Mouse (Mus musculus): Measurements from ENCODE around the gene Zfp62. TPM values are rescaled to one million over a fixed set of nuclear protein-coding genes. Genes with fewer than 3 reads are reported as not detected.

Gene Zfp62
- polyA plus RNA-seq, 1 experiment from 2014 or later, result 34.6 TPM

DNA sequence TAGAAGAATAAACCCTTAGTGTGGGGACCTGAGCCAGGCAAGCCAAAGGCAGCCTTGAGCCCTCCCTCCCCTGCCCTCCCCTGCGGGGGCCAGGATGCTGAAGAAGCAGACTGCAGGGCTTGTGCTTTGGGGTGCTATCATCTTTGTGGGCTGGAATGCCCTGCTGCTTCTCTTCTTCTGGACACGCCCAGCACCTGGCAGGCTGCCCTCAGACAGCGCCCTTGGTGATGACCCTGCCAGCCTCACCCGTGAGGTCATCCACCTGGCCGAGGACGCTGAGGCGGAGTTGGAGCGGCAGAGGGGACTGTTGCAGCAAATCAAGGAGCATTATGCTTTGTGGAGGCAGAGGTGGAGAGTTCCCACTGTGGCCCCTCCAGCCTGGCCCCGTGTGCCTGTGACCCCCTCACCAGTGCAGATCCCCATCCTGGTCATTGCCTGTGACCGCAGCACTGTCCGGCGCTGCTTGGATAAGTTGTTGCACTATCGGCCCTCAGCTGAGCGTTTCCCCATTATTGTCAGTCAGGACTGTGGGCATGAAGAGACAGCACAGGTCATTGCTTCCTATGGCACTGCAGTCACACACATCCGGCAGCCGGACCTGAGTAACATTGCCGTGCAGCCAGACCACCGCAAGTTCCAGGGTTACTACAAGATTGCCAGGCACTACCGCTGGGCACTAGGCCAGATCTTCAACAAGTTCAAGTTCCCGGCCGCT lies 57.7 kb downstream of the Zfp62 start:
- 92% methylated on average over 21 of the region's 21 CpGs for WGBS
- Histone ChIP-seq H3K4me3 (no peak overlapping the region), H3K9me3 (no peaks in the 10 kb centered on the region), H3K36me3 (peaks cover 50% of the 10 kb centered on the region), H3K27me3 (ENCODE audit: insufficient read depth, poor library complexity, severe bottlenecking) (no peaks in the 10 kb centered on the region), H3K27ac (0 out of 2 replicates have a peak overlapping the region, but pooled peaks have one; percentile 17), H3K4me1 (no peaks in the 10 kb centered on the region)
- DNase-seq (ENCODE audit: low spot score), result no peak

DNA sequence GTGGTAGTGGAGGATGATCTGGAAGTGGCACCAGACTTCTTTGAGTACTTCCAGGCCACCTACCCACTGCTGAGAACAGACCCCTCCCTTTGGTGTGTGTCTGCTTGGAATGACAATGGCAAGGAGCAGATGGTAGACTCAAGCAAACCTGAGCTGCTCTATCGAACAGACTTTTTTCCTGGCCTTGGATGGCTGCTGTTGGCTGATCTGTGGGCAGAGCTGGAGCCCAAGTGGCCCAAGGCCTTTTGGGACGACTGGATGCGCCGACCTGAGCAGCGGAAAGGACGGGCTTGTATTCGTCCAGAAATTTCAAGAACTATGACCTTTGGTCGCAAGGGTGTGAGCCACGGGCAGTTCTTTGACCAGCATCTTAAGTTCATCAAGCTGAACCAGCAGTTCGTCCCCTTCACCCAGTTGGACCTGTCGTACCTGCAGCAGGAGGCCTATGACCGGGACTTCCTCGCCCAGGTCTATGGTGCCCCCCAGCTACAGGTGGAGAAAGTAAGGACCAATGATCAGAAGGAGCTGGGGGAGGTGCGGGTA lies 58.3 kb downstream of the Zfp62 start:
- no peak for DNase-seq (ENCODE audit: low spot score)
- H3K9me3 ChIP-seq, result no peaks in the 10 kb centered on the region
- H3K27me3 ChIP-seq (ENCODE audit: insufficient read depth, poor library complexity, severe bottlenecking), result no peaks in the 10 kb centered on the region
- no peak overlapping the region for H3K4me3 ChIP-seq
- 94% methylated on average over 14 of the region's 14 CpGs for WGBS
- no peak overlapping the region for H3K27ac ChIP-seq
- H3K4me1 ChIP-seq, result peaks cover 2% of the 10 kb centered on the region
- H3K36me3 ChIP-seq, result peaks cover 50% of the 10 kb centered on the region

DNA sequence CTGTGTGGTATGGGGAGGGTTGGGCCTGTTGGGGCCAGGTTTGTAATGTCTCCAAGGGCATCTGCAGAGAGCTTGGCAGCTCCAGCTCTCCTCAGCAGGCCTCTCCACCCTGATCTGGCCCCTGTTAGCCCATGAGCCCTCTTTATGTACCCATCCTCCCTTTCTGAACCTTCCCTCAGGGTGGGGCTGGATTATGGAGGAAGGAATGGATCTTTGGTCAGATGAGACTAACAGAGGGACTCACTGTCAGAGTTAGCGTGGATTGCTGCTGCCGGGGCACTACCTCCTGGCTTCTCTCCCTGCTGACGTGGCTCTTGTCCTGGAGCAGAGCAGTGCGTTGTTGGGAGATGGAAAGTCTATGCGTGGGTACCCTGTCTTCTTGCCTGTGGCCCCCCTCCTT lies 59.2 kb downstream of the Zfp62 start:
- H3K36me3 ChIP-seq, result peaks cover 46% of the 10 kb centered on the region
- H3K4me3 ChIP-seq, result no peak overlapping the region
- no peak for DNase-seq (ENCODE audit: low spot score)
- no peaks in the 10 kb centered on the region for H3K9me3 ChIP-seq
- no peaks in the 10 kb centered on the region for H3K27me3 ChIP-seq (ENCODE audit: insufficient read depth, poor library complexity, severe bottlenecking)
- no peak overlapping the region for H3K27ac ChIP-seq
- 91% methylated on average over 5 of the region's 5 CpGs for WGBS
- H3K4me1 ChIP-seq, result peaks cover 9% of the 10 kb centered on the region

DNA sequence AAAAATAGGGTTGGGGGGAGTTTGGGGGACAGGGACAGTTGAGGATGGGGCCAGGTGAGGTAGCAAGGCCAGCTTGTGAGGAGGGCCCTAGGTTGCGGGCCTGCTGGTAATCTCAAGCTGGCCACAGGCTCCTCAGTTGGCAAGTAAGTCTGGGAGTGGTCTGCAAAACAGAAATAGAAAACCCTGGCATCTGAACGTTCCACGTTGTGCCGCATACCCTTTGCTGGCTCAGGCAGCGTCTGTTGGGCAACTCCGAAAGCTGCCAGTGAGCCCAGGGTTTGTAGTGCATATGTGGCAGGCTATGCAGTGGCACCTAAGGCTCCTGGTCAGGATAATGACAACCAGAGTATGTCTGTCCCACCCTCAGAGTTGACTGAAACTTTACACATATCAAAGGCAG lies 60.1 kb downstream of the Zfp62 start:
- no peak overlapping the region for H3K4me3 ChIP-seq

DNA sequence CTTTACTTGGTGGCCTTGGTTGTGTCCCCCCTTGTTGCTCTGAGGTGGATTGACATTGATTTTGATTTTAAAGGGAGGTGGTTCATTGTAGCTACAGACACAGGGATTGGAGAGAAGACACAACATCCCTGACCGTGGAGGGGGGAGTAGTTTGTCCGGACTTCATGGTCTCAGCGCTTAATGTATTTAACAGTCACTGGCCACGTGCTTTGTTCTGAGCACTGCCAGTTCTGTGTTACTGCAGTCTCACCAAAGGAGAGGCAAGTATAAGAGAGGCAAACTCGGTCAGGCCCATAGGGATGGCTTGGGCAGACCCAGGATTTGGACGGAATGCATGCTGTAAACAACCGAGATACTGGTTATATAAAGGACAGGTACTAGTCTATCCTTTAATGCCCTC lies 61.0 kb downstream of the Zfp62 start:
- H3K27me3 ChIP-seq (ENCODE audit: insufficient read depth, poor library complexity, severe bottlenecking), result no peaks in the 10 kb centered on the region
- H3K27ac ChIP-seq, result no peak overlapping the region
- 91% methylated on average over 7 of the region's 7 CpGs for WGBS
- H3K4me3 ChIP-seq, result no peak overlapping the region
- H3K4me1 ChIP-seq, result peaks cover 12% of the 10 kb centered on the region
- no peak for DNase-seq (ENCODE audit: low spot score)
- no peaks in the 10 kb centered on the region for H3K9me3 ChIP-seq
- H3K36me3 ChIP-seq, result peaks cover 42% of the 10 kb centered on the region

More for the DNA sequence above, 60.1 kb downstream of the Zfp62 start:
- Histone ChIP-seq H3K4me1 (peaks cover 12% of the 10 kb centered on the region), H3K9me3 (no peaks in the 10 kb centered on the region), H3K36me3 (peaks cover 42% of the 10 kb centered on the region), H3K27me3 (ENCODE audit: insufficient read depth, poor library complexity, severe bottlenecking) (no peaks in the 10 kb centered on the region), H3K27ac (no peak overlapping the region)
- 96% methylated on average over 6 of the region's 6 CpGs for WGBS
- no peak for DNase-seq (ENCODE audit: low spot score)

DNA sequence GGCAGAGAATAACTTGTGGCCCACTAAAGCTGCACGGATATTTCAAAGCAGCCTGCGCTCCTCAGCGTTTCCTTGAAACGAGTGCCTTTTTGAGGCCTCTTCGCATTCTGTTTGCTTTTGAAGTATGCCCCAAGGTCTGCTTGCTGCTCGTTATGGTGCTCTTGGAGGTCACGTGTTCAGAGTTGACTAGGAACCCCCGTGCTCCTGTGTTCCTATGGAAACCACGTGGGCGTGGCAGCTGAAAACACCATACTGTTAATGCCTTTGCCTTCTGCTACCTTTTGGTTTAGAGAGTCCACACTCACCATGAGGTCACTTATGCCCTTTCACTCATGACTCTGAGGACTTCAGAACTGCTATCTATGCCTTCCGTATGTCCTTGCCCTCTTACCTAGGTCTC lies 61.5 kb downstream of the Zfp62 start:
- H3K4me3 ChIP-seq, result no peak overlapping the region
- H3K4me1 ChIP-seq, result peaks cover 12% of the 10 kb centered on the region
- WGBS, result 78% methylated on average over 11 of the region's 11 CpGs
- DNase-seq (ENCODE audit: low spot score), result no peak
- no peaks in the 10 kb centered on the region for H3K27me3 ChIP-seq (ENCODE audit: insufficient read depth, poor library complexity, severe bottlenecking)
- peaks cover 42% of the 10 kb centered on the region for H3K36me3 ChIP-seq
- H3K27ac ChIP-seq, result no peak overlapping the region
- no peaks in the 10 kb centered on the region for H3K9me3 ChIP-seq

DNA sequence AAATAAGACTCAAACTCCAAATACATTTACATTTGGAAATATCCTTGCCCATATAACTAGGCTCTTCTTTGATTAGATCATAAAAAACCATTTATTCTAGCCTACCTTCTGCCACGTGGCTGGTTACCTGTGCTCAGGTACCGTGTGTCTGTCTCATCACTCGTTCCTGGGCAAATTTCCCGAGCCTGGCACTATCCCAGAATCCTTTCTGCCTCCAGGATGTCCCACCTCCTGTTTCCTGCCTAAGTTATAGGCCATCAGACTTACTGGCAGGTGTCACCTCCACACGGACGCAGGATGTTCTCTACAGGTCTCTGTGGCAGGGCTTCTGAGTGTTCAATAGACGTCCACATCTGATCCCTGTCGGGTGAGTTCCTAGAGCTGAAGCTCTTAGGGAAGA lies 62.0 kb downstream of the Zfp62 start:
- H3K4me1 ChIP-seq, result peaks cover 12% of the 10 kb centered on the region
- no peaks in the 10 kb centered on the region for H3K27me3 ChIP-seq (ENCODE audit: insufficient read depth, poor library complexity, severe bottlenecking)
- no peak overlapping the region for H3K4me3 ChIP-seq
- DNase-seq (ENCODE audit: low spot score), result no peak
- no peak overlapping the region for H3K27ac ChIP-seq
- no peaks in the 10 kb centered on the region for H3K9me3 ChIP-seq
- H3K36me3 ChIP-seq, result peaks cover 37% of the 10 kb centered on the region
- 89% methylated on average over 8 of the region's 8 CpGs for WGBS

DNA sequence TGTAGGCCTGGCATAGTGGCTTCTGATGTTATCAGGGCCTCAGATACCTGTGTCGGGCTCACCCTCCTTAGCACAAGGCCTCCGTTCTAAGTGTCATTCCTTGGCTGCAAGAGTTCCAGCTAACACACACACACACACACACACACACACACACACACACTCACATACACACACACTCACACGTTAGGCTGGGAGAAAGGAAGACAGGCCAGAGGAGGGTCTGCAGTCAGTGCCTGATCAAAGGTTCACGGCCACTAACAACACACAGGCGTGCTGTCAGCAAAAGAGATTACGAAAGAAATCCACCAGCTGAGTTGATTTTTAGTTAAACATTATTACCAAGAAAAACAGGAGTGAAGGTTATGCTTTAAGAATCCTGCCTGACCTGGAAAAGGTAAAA lies 63.6 kb downstream of the Zfp62 start:
- peaks cover 12% of the 10 kb centered on the region for H3K4me1 ChIP-seq
- H3K36me3 ChIP-seq, result peaks cover 22% of the 10 kb centered on the region
- no peaks in the 10 kb centered on the region for H3K27me3 ChIP-seq (ENCODE audit: insufficient read depth, poor library complexity, severe bottlenecking)
- no peak for DNase-seq (ENCODE audit: low spot score)
- H3K4me3 ChIP-seq, result no peak overlapping the region
- peak overlapping the region; percentile 69 for H3K27ac ChIP-seq
- H3K9me3 ChIP-seq, result no peaks in the 10 kb centered on the region
- WGBS, result 48% methylated on average over 6 of the region's 6 CpGs

DNA sequence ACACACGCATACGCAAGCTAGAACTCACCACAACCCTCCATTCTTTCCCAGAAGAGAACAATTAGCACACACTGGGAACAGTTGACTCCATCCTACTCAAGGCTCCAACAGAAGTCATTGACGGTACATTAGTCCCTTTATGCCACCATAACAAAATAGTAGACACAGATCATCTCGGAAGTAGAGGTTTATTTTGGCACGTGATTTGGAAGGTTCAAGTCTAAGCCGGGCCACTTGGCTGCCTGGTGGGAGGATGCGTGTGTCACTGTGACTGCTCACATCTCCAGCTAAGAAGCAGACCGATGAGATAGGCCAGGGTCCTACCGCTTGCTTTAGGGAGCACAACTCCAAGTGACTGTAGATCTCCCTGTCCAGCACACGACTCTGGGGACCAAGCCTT lies 64.2 kb downstream of the Zfp62 start:
- WGBS, result 85% methylated on average over 10 of the region's 10 CpGs
- H3K27me3 ChIP-seq (ENCODE audit: insufficient read depth, poor library complexity, severe bottlenecking), result no peaks in the 10 kb centered on the region
- peaks cover 15% of the 10 kb centered on the region for H3K36me3 ChIP-seq
- H3K4me1 ChIP-seq, result peaks cover 12% of the 10 kb centered on the region
- DNase-seq (ENCODE audit: low spot score), result no peak
- H3K27ac ChIP-seq, result peak overlapping the region; percentile 69
- H3K4me3 ChIP-seq, result no peak overlapping the region
- H3K9me3 ChIP-seq, result no peaks in the 10 kb centered on the region

DNA sequence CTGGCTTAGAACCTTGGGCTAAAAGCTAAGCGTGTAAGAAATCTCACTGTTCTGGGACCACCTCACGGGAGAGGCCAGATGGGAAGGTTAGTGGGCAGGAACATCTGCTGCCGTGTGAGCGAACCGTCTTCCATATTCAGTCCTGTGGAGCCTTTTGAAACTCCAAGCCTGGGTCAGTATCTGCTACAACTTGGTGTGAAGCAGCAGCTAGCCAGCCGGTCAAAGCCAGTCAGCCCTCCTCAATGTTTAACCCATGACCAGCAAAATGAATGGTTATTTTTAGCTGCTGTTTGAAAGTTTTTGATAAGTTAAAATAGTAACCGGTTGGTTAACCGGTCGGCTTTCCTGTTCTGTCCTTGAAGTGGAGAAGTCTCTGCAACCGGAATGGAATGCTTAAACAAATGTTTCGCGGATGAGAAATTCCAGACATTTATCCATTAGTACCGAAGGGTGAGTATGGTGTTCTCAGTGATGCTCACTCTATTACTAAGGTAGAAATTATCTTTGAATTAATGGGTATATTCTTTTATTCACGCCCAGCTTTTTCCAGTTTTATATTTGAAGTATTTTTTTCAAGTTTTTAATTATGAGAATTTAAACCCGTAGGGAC lies 65.0 kb downstream of the Zfp62 start:
- Histone ChIP-seq H3K36me3 (peaks cover 9% of the 10 kb centered on the region), H3K9me3 (no peaks in the 10 kb centered on the region), H3K27ac (no peak overlapping the region), H3K27me3 (ENCODE audit: insufficient read depth, poor library complexity, severe bottlenecking) (no peaks in the 10 kb centered on the region), H3K4me3 (no peak overlapping the region), H3K4me1 (peaks cover 12% of the 10 kb centered on the region)
- 66% methylated on average over 15 of the region's 15 CpGs for WGBS
- DNase-seq (ENCODE audit: low spot score), result peak; percentile 74

Other genes starting within 250 kb of the Zfp62 start
- not detected in 2 replicates for gene Olfr56, start 224.4 kb upstream of the Zfp62 start, polyA plus RNA-seq (2016; fragmentation: Nextera tagmentation; extraction: Ambion mirVana)
- gene 9930111J21Rik1, start 223.9 kb upstream of the Zfp62 start, polyA plus RNA-seq (2016; fragmentation: Nextera tagmentation; extraction: Ambion mirVana), result 0.11 TPM in 1 of 2 replicates, not detected in the other
- gene Gm12185, start 211.1 kb upstream of the Zfp62 start, polyA plus RNA-seq (2016; fragmentation: Nextera tagmentation; extraction: Ambion mirVana), result not detected in 2 replicates
- 0.34 TPM in 1 of 2 replicates, not detected in the other for gene Tgtp1, start 209.1 kb upstream of the Zfp62 start, polyA plus RNA-seq (2016; fragmentation: Nextera tagmentation; extraction: Ambion mirVana)
- gene 9930111J21Rik2, start 152.1 kb upstream of the Zfp62 start, polyA plus RNA-seq (2016; fragmentation: Nextera tagmentation; extraction: Ambion mirVana), result 0.05 and 0.09 TPM in 2 replicates
- not detected in 2 replicates for gene Tgtp2, start 139.1 kb upstream of the Zfp62 start, polyA plus RNA-seq (2016; fragmentation: Nextera tagmentation; extraction: Ambion mirVana)
- gene Ifi47, start 126.7 kb upstream of the Zfp62 start, polyA plus RNA-seq (2016; fragmentation: Nextera tagmentation; extraction: Ambion mirVana), result 0.30 and 0.33 TPM in 2 replicates
- not detected in 2 replicates for gene Olfr1396, start 88.4 kb upstream of the Zfp62 start, polyA plus RNA-seq (2016; fragmentation: Nextera tagmentation; extraction: Ambion mirVana)
- gene Olfr1395, start 61.0 kb upstream of the Zfp62 start, polyA plus RNA-seq (2016; fragmentation: Nextera tagmentation; extraction: Ambion mirVana), result not detected in 2 replicates
- gene Olfr1394, start 48.9 kb upstream of the Zfp62 start, polyA plus RNA-seq (2016; fragmentation: Nextera tagmentation; extraction: Ambion mirVana), result not detected in 2 replicates
- gene Btnl9, start 16.1 kb upstream of the Zfp62 start, polyA plus RNA-seq (2016; fragmentation: Nextera tagmentation; extraction: Ambion mirVana), result 0.11 and 0.23 TPM in 2 replicates
- 41.1 and 46.9 TPM in 2 replicates for gene Mgat1, start 40.9 kb downstream of the Zfp62 start, polyA plus RNA-seq (2016; fragmentation: Nextera tagmentation; extraction: Ambion mirVana)
- gene Olfr1393, start 75.0 kb downstream of the Zfp62 start, polyA plus RNA-seq (2016; fragmentation: Nextera tagmentation; extraction: Ambion mirVana), result not detected in 2 replicates
- gene Olfr1392, start 82.0 kb downstream of the Zfp62 start, polyA plus RNA-seq (2016; fragmentation: Nextera tagmentation; extraction: Ambion mirVana), result not detected in 2 replicates
- gene Olfr10, start 101.4 kb downstream of the Zfp62 start, polyA plus RNA-seq (2016; fragmentation: Nextera tagmentation; extraction: Ambion mirVana), result not detected in 2 replicates
- not detected in 2 replicates for gene Olfr1391, start 119.5 kb downstream of the Zfp62 start, polyA plus RNA-seq (2016; fragmentation: Nextera tagmentation; extraction: Ambion mirVana)
- not detected in 2 replicates for gene Olfr1390, start 131.9 kb downstream of the Zfp62 start, polyA plus RNA-seq (2016; fragmentation: Nextera tagmentation; extraction: Ambion mirVana)
- gene Olfr1389, start 219.8 kb downstream of the Zfp62 start, polyA plus RNA-seq (2016; fragmentation: Nextera tagmentation; extraction: Ambion mirVana), result not detected in 2 replicates
- gene Olfr1388, start 233.3 kb downstream of the Zfp62 start, polyA plus RNA-seq (2016; fragmentation: Nextera tagmentation; extraction: Ambion mirVana), result 0.16 and 0.18 TPM in 2 replicates

All from heart, embryonic 10.5 days (tissue).